Mouse (Mus musculus): ENCODE data around the gene Kat5. TPM values are rescaled to one million over a fixed set of nuclear protein-coding genes. Genes with fewer than 3 reads are reported as not detected.

The Kat5 gene
- total RNA-seq, 2 experiments from 2014 or later = 80.4 to 105 TPM

GRCm38 (mm10) chr19:5580776-5581175 is 29.3 kb downstream of the Kat5 start:
- intact Hi-C loops (cut with DNase I) = loop anchor here (5.0 kb wide), 1 partner anchor 42 kb away; no protein-coding TSS in a partner anchor

GRCm38 (mm10) chr19:5579971-5580370 is 30.1 kb downstream of the Kat5 start:
- intact Hi-C loops (cut with DNase I) = loop anchor here (5.0 kb wide), 1 partner anchor 42 kb away; no protein-coding TSS in a partner anchor
- DNase-seq (ENCODE audit: low spot score in 2 of 2) = no peak

More at GRCm38 (mm10) chr19:5580776-5581175, 29.3 kb downstream of the Kat5 start:
- no peak for DNase-seq (ENCODE audit: low spot score in 2 of 2)

DNA sequence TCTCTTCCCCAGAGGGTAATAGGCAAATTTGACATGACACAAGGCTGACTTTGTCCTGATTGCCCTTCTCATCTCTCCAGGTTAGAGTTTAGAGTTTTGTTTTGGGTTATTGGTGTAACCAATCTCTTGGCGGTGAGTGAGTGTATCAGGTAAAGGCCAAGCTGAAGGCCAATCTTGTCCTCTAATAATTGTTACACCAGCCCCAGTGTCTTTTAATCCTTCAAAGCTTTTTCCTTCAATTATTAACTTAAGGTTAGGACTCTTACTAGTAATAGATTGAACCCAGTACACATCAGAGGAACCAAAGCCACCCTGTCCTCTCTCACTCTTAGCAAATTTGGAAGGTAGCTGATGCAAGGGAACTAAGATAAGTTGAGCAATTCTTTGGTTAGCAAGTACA is 34.7 kb downstream of the Kat5 start:
- no peak for DNase-seq (ENCODE audit: low spot score in 2 of 2)
- intact Hi-C loops (cut with DNase I) = no loop called here

- peak; percentile 67 to 73 for DNase-seq (ENCODE audit: low spot score in 2 of 2)
- intact Hi-C loops (cut with DNase I) = no loop called here
Observed at GRCm38 (mm10) chr19:5572331-5573125, 37.5 kb downstream of the Kat5 start.

- intact Hi-C loops (cut with DNase I) = no loop called here
- no peak for DNase-seq (ENCODE audit: low spot score in 2 of 2)
Observed at GRCm38 (mm10) chr19:5571831-5572230, 38.2 kb downstream of the Kat5 start.

GRCm38 (mm10) chr19:5570353-5571246 is 39.4 kb downstream of the Kat5 start:
- intact Hi-C loops (cut with DNase I) = no loop called here
- DNase-seq (ENCODE audit: low spot score in 2 of 2) = no peak

GRCm38 (mm10) chr19:5569521-5569920 is 40.5 kb downstream of the Kat5 start:
- no peak for DNase-seq (ENCODE audit: low spot score in 2 of 2)
- intact Hi-C loops (cut with DNase I) = loop anchor here (5.0 kb wide), 1 partner anchor 68 kb away; the partner anchor contains the start of gene Rela

- intact Hi-C loops (cut with DNase I) = loop anchor here (5.0 kb wide), 1 partner anchor 69 kb away; the partner anchor contains the start of gene Rela
- peak; percentile 71 to 78 for DNase-seq (ENCODE audit: low spot score in 2 of 2)
Observed at GRCm38 (mm10) chr19:5568470-5569140, 41.4 kb downstream of the Kat5 start.

DNA sequence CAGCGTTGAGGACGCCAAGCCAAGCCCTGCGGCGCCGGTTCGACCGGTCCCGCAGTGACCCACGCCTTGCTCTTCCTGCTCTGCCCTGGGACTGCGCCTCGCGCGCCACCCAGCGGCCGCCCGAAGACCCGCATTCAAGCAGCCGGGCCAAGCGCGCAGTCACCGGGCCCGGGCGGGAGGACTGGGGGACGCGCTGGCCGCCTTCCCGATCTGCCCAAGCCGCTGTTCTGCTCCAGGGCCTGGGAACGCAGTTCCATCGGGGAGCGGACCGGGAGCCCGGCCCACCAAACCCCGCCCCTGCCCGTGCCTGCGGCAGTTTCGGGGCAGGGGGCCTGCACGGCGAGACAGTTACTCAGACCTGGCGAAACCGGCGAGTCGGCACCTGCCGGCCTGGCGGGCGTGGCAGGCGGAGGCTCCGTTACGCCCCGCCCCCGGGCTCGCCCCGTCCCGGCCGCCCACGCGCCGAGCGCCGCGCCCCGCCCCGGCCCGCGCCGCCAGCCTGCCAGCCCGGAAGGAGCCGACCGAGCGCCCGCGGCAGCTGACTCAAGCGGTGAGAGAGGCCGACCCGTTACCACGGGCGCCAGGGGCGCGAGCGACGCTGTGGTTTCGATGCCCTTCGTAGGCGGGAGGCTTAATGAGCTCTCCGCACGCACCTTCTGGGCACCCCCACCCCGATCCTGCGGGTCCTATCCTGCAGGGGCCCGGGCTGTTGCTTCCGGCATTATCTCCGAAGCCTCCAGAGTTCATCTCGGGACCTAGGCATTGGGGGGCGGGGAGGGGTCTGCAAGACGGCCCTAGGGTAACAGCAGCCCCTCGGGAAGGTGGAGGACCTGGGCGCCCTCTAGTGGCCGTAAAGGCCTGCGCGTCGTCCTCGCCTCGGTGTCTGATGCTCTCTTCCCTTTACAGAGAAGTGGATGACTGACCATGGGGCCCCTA is 42.2 kb downstream of the Kat5 start, which contains the start of gene Ap5b1:
Ap5b1 (plus strand) TSS at position 492 of the 936 bp plus-strand sequence.
- intact Hi-C loops (cut with DNase I) = loop anchor here (1.0 to 5.0 kb wide), 2 partner anchors 39 to 69 kb away; partner anchors contain the start of gene Rela
- peak; percentile 86 to 87 for DNase-seq (ENCODE audit: low spot score in 2 of 2)

DNA sequence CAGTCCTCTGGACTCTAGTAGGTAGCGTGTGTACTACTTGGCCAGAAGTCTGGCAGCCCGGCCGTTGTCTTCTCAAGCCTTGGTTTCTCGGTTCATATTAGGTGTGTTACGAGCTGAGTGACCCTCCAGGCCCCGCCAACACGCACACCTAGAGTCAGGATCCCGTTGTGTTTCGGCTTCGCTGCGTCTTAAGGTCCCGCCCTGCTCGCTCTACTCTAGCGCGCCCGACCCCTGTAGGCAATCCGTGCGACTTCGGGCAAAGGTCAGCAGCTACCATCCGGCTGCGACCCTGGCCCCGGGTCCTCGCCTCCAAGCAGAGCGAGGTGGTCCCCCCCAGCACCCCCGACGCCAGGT is 42.9 kb downstream of the Kat5 start:
- DNase-seq (ENCODE audit: low spot score in 2 of 2) = no peak
- intact Hi-C loops (cut with DNase I) = loop anchor here (1.0 to 5.0 kb wide), 2 partner anchors 38 to 70 kb away; partner anchors contain the start of gene Rela

GRCm38 (mm10) chr19:5566316-5566715 is 43.7 kb downstream of the Kat5 start:
- intact Hi-C loops (cut with DNase I) = loop anchor here (5.0 kb wide), 1 partner anchor 71 kb away; the partner anchor contains the start of gene Rela
- DNase-seq (ENCODE audit: low spot score in 2 of 2) = no peak

GRCm38 (mm10) chr19:5562776-5563175 is 47.3 kb downstream of the Kat5 start:
- no peak for DNase-seq (ENCODE audit: low spot score in 2 of 2)
- intact Hi-C loops (cut with DNase I) = no loop called here

- no peak for DNase-seq (ENCODE audit: low spot score in 2 of 2)
- intact Hi-C loops (cut with DNase I) = no loop called here
Observed at GRCm38 (mm10) chr19:5561886-5562285, 48.2 kb downstream of the Kat5 start.

GRCm38 (mm10) chr19:5561252-5561790 is 48.7 kb downstream of the Kat5 start:
- no peak for DNase-seq (ENCODE audit: low spot score in 2 of 2)
- intact Hi-C loops (cut with DNase I) = no loop called here

DNA sequence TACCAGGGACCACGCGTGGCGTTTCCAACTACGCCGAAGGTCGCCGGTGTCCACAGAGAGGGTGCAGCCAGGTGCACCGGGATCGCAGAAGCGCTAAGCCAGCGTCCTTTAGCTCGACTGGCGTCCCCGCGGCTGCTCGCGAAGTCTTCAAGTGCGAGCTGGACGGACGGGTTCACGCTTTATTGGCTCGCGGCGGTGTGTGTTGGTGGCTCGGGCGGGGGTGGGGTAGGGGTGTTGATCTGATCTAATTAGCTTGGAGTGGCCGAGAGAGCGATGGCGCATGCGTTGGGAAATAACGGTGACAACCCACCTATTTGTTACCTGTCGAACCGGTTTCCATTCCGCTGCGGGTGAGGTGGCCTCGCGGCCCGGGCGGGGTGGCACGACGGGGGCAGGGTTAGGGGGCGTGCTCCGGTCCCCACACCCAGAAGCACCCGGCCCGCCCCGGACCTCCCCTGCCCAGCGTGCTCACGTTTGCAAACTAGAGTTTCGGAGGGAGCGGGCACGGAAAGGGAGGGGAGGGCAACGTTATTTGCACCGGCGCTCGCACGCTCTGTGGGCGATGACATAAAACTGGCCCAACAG is 49.5 kb downstream of the Kat5 start, which contains the start of gene Ovol1:
Ovol1 (minus strand) TSS at position 190 of the 585 bp plus-strand sequence.
- no peak for DNase-seq (ENCODE audit: low spot score in 2 of 2)
- intact Hi-C loops (cut with DNase I) = no loop called here

DNA sequence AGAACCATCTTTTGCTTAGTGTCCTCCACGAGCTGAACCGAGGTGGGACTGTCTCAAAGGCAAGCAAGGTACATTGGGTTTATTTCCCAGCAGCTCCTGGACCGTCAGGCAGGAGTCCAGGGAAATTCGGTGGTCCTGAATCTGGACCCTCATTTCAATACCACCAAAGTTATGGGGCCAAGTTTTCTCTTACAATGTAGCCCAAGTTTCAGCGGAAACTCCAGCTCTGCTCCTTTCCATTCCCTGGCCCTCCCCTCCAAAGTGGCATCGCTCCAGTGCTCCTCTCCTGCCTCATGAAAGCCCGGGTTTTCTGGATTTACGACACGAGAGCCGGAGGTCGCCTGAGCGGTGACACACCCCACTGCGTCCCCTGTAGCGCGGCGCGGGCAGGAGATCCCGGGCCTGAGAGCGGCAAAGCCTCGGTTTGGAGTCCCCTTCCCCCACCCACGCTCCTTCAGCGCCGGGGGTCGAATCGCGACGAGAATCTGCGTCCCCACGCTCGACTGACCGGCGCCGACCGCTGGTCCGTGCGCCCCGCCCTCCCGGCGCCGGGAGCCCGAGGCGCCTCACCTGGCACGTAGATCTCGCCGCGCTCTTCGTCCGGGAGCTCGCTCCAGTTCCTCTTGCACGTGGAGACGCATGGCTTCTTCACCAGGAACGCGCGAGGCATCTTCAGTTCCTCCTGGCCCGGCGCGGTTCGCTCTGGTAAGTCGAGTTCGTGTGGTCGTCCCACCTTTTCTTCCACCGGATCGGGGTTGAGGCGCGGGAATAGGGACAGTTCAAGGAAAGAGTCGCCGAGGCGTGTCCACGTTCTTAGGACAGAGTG is 50.2 kb downstream of the Kat5 start:
- intact Hi-C loops (cut with DNase I) = no loop called here
- DNase-seq (ENCODE audit: low spot score in 2 of 2) = no peak

DNA sequence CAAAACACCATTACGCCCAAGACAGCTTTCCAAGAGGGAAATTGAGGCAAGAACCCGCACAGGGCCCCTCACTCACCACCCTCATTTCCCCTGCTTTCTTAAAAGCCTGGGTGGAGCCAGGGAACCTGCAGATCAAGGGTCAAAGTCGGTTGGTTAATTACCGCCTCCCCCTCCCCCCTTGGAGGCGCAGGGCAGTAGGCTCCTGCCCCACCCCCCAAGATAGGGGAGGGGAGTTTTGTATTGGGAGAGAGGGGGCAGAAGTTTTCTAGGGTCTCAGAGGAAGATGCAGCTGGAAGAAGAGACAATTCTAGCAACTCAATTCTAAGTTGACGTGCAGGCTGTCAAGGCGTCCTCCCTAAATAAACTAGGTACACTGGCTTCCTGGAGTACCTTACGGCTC is 50.8 kb downstream of the Kat5 start:
- intact Hi-C loops (cut with DNase I) = no loop called here

More for the DNA sequence above, 50.8 kb downstream of the Kat5 start:
- no peak for DNase-seq (ENCODE audit: low spot score in 2 of 2)

Data from left cerebral cortex, postnatal 36 days (tissue).